Mouse (Mus musculus): ENCODE measurements at regions not wholly inside any gene's neighbourhood (a gene's known extent, or its start where the extent isn't known, plus 50 kb on each side); places are given as distances from the start of the nearest gene placed in this dataset.

DNA sequence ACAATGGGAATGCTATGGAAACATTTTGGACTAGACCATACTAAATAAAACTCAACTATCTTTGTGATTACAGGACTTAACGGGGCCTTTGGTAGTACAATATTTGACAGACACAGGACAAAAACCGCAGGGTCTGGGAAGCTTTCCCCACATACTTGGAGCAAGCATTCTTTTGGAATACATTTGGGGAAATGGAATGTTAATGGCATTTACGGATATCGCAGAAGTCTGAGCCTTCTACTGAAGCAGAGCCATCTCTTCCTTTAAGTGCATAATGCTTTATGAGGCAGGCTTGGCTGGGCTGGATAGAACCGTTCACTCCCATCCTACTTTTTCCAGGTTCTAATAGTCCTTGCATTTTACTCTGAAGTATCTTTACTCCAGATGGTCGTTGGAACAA is 262.7 kb upstream of the Adgrl2 start:
- TF ChIP-seq CTCF (IDR thresholded peaks at IDR 0.05; ENCODE audit: low read depth, low read length) (no peak), TAL1 (conservative IDR thresholded peaks at IDR 0.05; ENCODE audit: low read depth, low read length) (no peak), GATA1 (IDR thresholded peaks at IDR 0.05; ENCODE audit: borderline replicate concordance, low read length) (no peak)
